Mouse (Mus musculus): ENCODE data around the gene Pop7.
A peak's percentile ranks its signal among the peaks of the same experiment; 100 is the strongest.

Gene Pop7

GRCm38 (mm10) chr5:137527413-137527812, 25.1 kb upstream of the Pop7 start:
- DNase-seq: no peak

- peak; percentile 46 for DNase-seq
These were observed 24.0 kb upstream of the Pop7 start for GRCm38 (mm10) chr5:137526192-137526936.

GRCm38 (mm10) chr5:137525511-137525910, 23.2 kb upstream of the Pop7 start:
- no peak for DNase-seq

- no peak for DNase-seq
These were observed 22.4 kb upstream of the Pop7 start for GRCm38 (mm10) chr5:137524671-137525070.

GRCm38 (mm10) chr5:137524251-137524515, 21.9 kb upstream of the Pop7 start:
- no peak for DNase-seq

- no peak for DNase-seq
These were observed 21.3 kb upstream of the Pop7 start for GRCm38 (mm10) chr5:137523396-137524250.

GRCm38 (mm10) chr5:137522711-137523110, 20.4 kb upstream of the Pop7 start:
- no peak for DNase-seq

- DNase-seq: no peak
These were observed 19.5 kb upstream of the Pop7 start for GRCm38 (mm10) chr5:137521861-137522260.

- no peak for DNase-seq
These were observed 17.6 kb upstream of the Pop7 start for GRCm38 (mm10) chr5:137519691-137520550.

GRCm38 (mm10) chr5:137518436-137518835, 16.1 kb upstream of the Pop7 start, which contains the start of gene Gigyf1:
Gene Gigyf1 (plus strand): TSS chr5:137518548.
- no peak for DNase-seq

GRCm38 (mm10) chr5:137514811-137515210, 12.5 kb upstream of the Pop7 start:
- DNase-seq: no peak

- no peak for DNase-seq
These were observed 11.8 kb upstream of the Pop7 start for GRCm38 (mm10) chr5:137513951-137514721.

- DNase-seq: no peak
These were observed 10.8 kb upstream of the Pop7 start for GRCm38 (mm10) chr5:137512847-137513794.

GRCm38 (mm10) chr5:137511706-137512105, 9.4 kb upstream of the Pop7 start:
- DNase-seq: no peak

GRCm38 (mm10) chr5:137510573-137511390, 8.5 kb upstream of the Pop7 start:
- DNase-seq: no peak

- DNase-seq: peak; percentile 90
These were observed 7.7 kb upstream of the Pop7 start for GRCm38 (mm10) chr5:137510014-137510501.

GRCm38 (mm10) chr5:137504041-137504440, 1.7 kb upstream of the Pop7 start:
- no peak for DNase-seq

- no peak for DNase-seq
These were observed 371 bp upstream of the Pop7 start for GRCm38 (mm10) chr5:137502667-137503110.

GRCm38 (mm10) chr5:137500186-137500585, 2.1 kb downstream of the Pop7 start:
- no peak for DNase-seq

- no peak for DNase-seq
These were observed 8.5 kb downstream of the Pop7 start for GRCm38 (mm10) chr5:137493831-137494230.
